Mouse (Mus musculus): ENCODE results near the gene Cxcl1. TPM values are rescaled to one million over a fixed set of nuclear protein-coding genes. Genes with fewer than 3 reads are reported as not detected.

The Cxcl1 gene
- polyA plus RNA-seq, 1 experiment = 0.36 TPM

DNA sequence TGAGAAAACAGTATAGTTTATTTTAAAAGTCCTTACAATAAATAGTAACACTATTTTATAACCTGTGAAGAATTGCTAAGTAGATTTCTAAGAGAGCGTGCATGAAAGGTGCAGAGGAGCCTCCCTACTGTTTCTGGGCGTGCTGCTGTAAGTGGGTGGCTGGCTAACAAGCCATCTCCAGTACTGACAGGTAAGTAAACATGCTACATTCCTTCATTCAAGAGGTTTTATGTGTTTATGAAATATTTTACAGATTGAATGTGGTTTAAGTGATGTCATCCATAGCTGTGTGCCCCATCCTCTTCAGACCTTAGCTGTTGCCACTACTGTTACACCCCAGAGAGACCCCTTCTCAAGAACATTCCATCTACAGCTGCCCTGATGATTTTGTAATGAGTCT, 32.6 kb upstream of the Cxcl1 start:
- Histone ChIP-seq H3K4me3 (ENCODE audit: control insufficient read depth, low read depth, low read length) (no peak overlapping the region), H3K4me1 (ENCODE audit: control insufficient read depth, insufficient read depth, low read length) (no peaks in the 10 kb centered on the region), H3K27ac (ENCODE audit: control insufficient read depth, insufficient read depth, low read depth, low read length) (no peak overlapping the region), H3K36me3 (ENCODE audit: control insufficient read depth, insufficient read depth, low read length) (no peaks in the 10 kb centered on the region), H3K27me3 (ENCODE audit: control insufficient read depth, insufficient read depth, low read length) (no peaks in the 10 kb centered on the region)
- TF ChIP-seq POLR2A (IDR thresholded peaks at IDR 0.05; ENCODE audit: control insufficient read depth, low read depth, low read length) (no peak), CTCF (IDR thresholded peaks at IDR 0.05; ENCODE audit: control insufficient read depth, insufficient read depth, insufficient replicate concordance, low read depth, low read length) (no peak)

GRCm38 (mm10) chr5:90859031-90859430, 32.0 kb upstream of the Cxcl1 start:
- Histone ChIP-seq H3K4me1 (ENCODE audit: control insufficient read depth, insufficient read depth, low read length) (no peaks in the 10 kb centered on the region), H3K27ac (ENCODE audit: control insufficient read depth, insufficient read depth, low read depth, low read length) (no peak overlapping the region), H3K4me3 (ENCODE audit: control insufficient read depth, low read depth, low read length) (no peak overlapping the region), H3K27me3 (ENCODE audit: control insufficient read depth, insufficient read depth, low read length) (no peaks in the 10 kb centered on the region), H3K36me3 (ENCODE audit: control insufficient read depth, insufficient read depth, low read length) (no peaks in the 10 kb centered on the region)
- TF ChIP-seq CTCF (IDR thresholded peaks at IDR 0.05; ENCODE audit: control insufficient read depth, insufficient read depth, insufficient replicate concordance, low read depth, low read length) (no peak), POLR2A (IDR thresholded peaks at IDR 0.05; ENCODE audit: control insufficient read depth, low read depth, low read length) (no peak)

- Histone ChIP-seq H3K4me3 (ENCODE audit: control insufficient read depth, low read depth, low read length) (no peak overlapping the region), H3K27ac (ENCODE audit: control insufficient read depth, insufficient read depth, low read depth, low read length) (no peak overlapping the region), H3K27me3 (ENCODE audit: control insufficient read depth, insufficient read depth, low read length) (no peaks in the 10 kb centered on the region), H3K36me3 (ENCODE audit: control insufficient read depth, insufficient read depth, low read length) (no peaks in the 10 kb centered on the region), H3K4me1 (ENCODE audit: control insufficient read depth, insufficient read depth, low read length) (no peaks in the 10 kb centered on the region)
- TF ChIP-seq CTCF (IDR thresholded peaks at IDR 0.05; ENCODE audit: control insufficient read depth, insufficient read depth, insufficient replicate concordance, low read depth, low read length) (no peak), POLR2A (IDR thresholded peaks at IDR 0.05; ENCODE audit: control insufficient read depth, low read depth, low read length) (no peak)
Measured at GRCm38 (mm10) chr5:90861876-90862375, 29.1 kb upstream of the Cxcl1 start.

DNA sequence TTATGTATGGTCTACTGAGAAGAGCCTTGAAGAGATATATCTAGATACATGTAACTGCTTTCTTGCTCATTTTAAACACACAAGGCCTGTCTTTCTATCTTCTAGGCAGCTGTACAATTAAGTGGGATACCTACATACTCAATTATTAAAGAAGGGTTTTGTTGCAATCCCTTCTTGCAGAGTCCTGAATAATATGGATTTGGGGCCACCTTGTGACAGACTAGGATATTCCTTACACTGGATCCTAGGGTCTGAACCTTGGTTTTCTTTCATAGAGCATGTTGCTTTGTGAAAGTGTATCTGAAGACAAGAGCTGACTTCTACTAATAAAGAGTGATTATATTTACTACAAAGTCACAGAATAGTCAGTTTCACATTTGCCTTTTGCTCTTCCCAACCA, 24.3 kb upstream of the Cxcl1 start:
- no peaks in the 10 kb centered on the region for H3K36me3 ChIP-seq (ENCODE audit: control insufficient read depth, insufficient read depth, low read length)

DNA sequence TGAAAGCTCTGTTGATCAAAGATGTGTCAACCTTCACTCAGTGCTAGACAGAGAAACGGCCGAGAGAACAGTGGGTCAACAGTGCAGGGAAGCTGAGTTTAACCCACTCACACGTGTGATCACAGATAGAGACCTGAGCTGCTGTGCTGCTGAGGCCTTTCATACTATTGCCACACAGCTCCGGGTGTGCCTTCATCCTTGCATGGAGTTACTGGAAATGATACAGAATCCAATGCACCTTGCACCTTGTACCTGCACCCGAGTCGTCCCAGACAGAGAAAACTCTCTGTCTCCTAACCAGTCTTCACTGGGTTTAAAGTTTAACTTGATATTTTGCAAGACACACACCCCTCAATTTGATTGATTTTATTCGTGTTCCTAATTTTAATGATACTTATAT, 18.7 kb upstream of the Cxcl1 start:
- no peaks in the 10 kb centered on the region for H3K27me3 ChIP-seq (ENCODE audit: control insufficient read depth, insufficient read depth, low read length)
- no peaks in the 10 kb centered on the region for H3K4me1 ChIP-seq (ENCODE audit: control insufficient read depth, insufficient read depth, low read length)
- no peak overlapping the region for H3K4me3 ChIP-seq (ENCODE audit: control insufficient read depth, low read depth, low read length)
- no peak overlapping the region for H3K27ac ChIP-seq (ENCODE audit: control insufficient read depth, insufficient read depth, low read depth, low read length)
- H3K36me3 ChIP-seq (ENCODE audit: control insufficient read depth, insufficient read depth, low read length) = no peaks in the 10 kb centered on the region
- TF ChIP-seq POLR2A (IDR thresholded peaks at IDR 0.05; ENCODE audit: control insufficient read depth, low read depth, low read length) (no peak), CTCF (IDR thresholded peaks at IDR 0.05; ENCODE audit: control insufficient read depth, insufficient read depth, insufficient replicate concordance, low read depth, low read length) (no peak)

More for the DNA sequence above, 24.3 kb upstream of the Cxcl1 start:
- TF ChIP-seq POLR2A (IDR thresholded peaks at IDR 0.05; ENCODE audit: control insufficient read depth, low read depth, low read length) = no peak
- no peak for TF ChIP-seq CTCF (IDR thresholded peaks at IDR 0.05; ENCODE audit: control insufficient read depth, insufficient read depth, insufficient replicate concordance, low read depth, low read length)
- Histone ChIP-seq H3K27me3 (ENCODE audit: control insufficient read depth, insufficient read depth, low read length) (no peaks in the 10 kb centered on the region), H3K4me1 (ENCODE audit: control insufficient read depth, insufficient read depth, low read length) (no peaks in the 10 kb centered on the region), H3K4me3 (ENCODE audit: control insufficient read depth, low read depth, low read length) (no peak overlapping the region), H3K27ac (ENCODE audit: control insufficient read depth, insufficient read depth, low read depth, low read length) (no peak overlapping the region)

DNA sequence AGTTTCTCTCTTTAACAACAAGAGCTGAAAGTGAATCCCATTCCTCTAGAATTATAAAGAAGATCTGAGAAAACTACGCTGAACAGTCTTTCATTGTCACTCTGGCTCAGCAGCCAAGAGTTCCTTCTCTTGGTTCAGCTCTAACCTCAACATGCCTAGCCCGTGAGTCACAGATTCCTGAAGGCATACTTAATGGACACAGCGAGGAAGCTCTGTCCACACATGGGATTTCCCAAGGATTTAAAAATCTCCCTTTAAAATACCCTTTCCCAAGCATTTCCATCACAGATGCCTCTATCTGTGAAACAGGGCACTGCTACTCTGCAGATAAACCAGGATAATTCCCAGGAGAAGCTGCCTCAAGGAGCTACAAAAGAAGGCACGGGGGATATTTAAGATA, 15.0 kb upstream of the Cxcl1 start:
- no peaks in the 10 kb centered on the region for H3K36me3 ChIP-seq (ENCODE audit: control insufficient read depth, insufficient read depth, low read length)
- no peaks in the 10 kb centered on the region for H3K4me1 ChIP-seq (ENCODE audit: control insufficient read depth, insufficient read depth, low read length)
- no peak for TF ChIP-seq POLR2A (IDR thresholded peaks at IDR 0.05; ENCODE audit: control insufficient read depth, low read depth, low read length)
- no peak for TF ChIP-seq CTCF (IDR thresholded peaks at IDR 0.05; ENCODE audit: control insufficient read depth, insufficient read depth, insufficient replicate concordance, low read depth, low read length)
- no peak overlapping the region for H3K4me3 ChIP-seq (ENCODE audit: control insufficient read depth, low read depth, low read length)
- no peak overlapping the region for H3K27ac ChIP-seq (ENCODE audit: control insufficient read depth, insufficient read depth, low read depth, low read length)
- no peaks in the 10 kb centered on the region for H3K27me3 ChIP-seq (ENCODE audit: control insufficient read depth, insufficient read depth, low read length)

GRCm38 (mm10) chr5:90876471-90877172, 14.4 kb upstream of the Cxcl1 start:
- Histone ChIP-seq H3K36me3 (ENCODE audit: control insufficient read depth, insufficient read depth, low read length) (no peaks in the 10 kb centered on the region), H3K27ac (ENCODE audit: control insufficient read depth, insufficient read depth, low read depth, low read length) (no peak overlapping the region), H3K27me3 (ENCODE audit: control insufficient read depth, insufficient read depth, low read length) (no peaks in the 10 kb centered on the region), H3K4me3 (ENCODE audit: control insufficient read depth, low read depth, low read length) (no peak overlapping the region), H3K4me1 (ENCODE audit: control insufficient read depth, insufficient read depth, low read length) (no peaks in the 10 kb centered on the region)
- TF ChIP-seq POLR2A (IDR thresholded peaks at IDR 0.05; ENCODE audit: control insufficient read depth, low read depth, low read length) = no peak
- TF ChIP-seq CTCF (IDR thresholded peaks at IDR 0.05; ENCODE audit: control insufficient read depth, insufficient read depth, insufficient replicate concordance, low read depth, low read length) = no peak

Data from testis, adult 2 months (tissue).